Mouse (Mus musculus) hindbrain, postnatal 0 days (tissue): ENCODE results near the gene Il1rl1. TPM values are rescaled to one million over a fixed set of nuclear protein-coding genes. Genes with fewer than 3 reads are reported as not detected.

ENCODE experiments used
- ATAC-seq: fragments of 200-750 bp; cut with Nextera tagmentation; 2 replicates; pipeline ENCODE4 v1.8.0; 2017; ENCODE audit warnings: mild to moderate bottlenecking, moderate TSS enrichment, moderate library complexity
- DNase-seq: peaks from one replicate; pipeline ENCODE4 v3.0.0-alpha.2; 2015; ENCODE audit warnings: low spot score
- H3K27ac ChIP-seq: fragments of 300-500 bp; sonication (generic); 2 replicates; pipeline ENCODE4 v1.5.1; 2014; ENCODE audit warnings: mild to moderate bottlenecking
- H3K27me3 ChIP-seq: fragments of 300-500 bp; sonication (generic); 2 replicates; pipeline ENCODE4 v1.6.1; 2014; ENCODE audit warnings: low read length, mixed read lengths; ENCODE audit not compliant: insufficient read depth
- H3K36me3 ChIP-seq: fragments of 300-500 bp; sonication (generic); 2 replicates; pipeline ENCODE4 v1.6.1; 2014; ENCODE audit warnings: low read length, mixed read lengths; ENCODE audit not compliant: insufficient read depth
- H3K4me1 ChIP-seq: fragments of 300-500 bp; sonication (generic); 2 replicates; pipeline ENCODE4 v1.6.1; 2014; ENCODE audit warnings: antibody characterized with exemption, low read length, mixed read lengths; ENCODE audit not compliant: insufficient read depth
- H3K4me2 ChIP-seq: fragments of 300-500 bp; sonication (generic); 2 replicates; pipeline ENCODE4 v1.6.1; 2014; ENCODE audit warnings: low read depth, mild to moderate bottlenecking, low read length, moderate library complexity, mixed read lengths
- H3K4me3 ChIP-seq: fragments of 300-500 bp; sonication (generic); 2 replicates; pipeline ENCODE4 v1.5.1; 2014; ENCODE audit warnings: low read length
- H3K9ac ChIP-seq: fragments of 300-500 bp; sonication (generic); replicated peaks from 2 replicates; pipeline ENCODE4 v1.6.1; 2014; ENCODE audit warnings: mild to moderate bottlenecking, low read length, moderate library complexity, mixed read lengths
- H3K9me3 ChIP-seq: fragments of 300-500 bp; sonication (generic); 2 replicates; pipeline ENCODE4 v1.6.1; 2016; ENCODE audit warnings: low read length, mixed read lengths
- CTCF ChIP-seq: IDR thresholded peaks from 2 replicates; pipeline ENCODE4 v1.5.1; 2016; ENCODE audit warnings: antibody characterized with exemption, control low read depth, low read depth
- WGBS: fragments of 180-500 bp; shearing (Covaris S2); extraction: QIAGEN DNeasy Blood & Tissue Kit; methylation state at CpG from one replicate; pipeline ENCODE4 v1.1.7; 2014; 5-methylcytosine and 5-hydroxymethylcytosine counted together
- polyA plus RNA-seq: library from polyadenylated mRNA; unstranded; fragments of >200 nt; fragmentation: Nextera tagmentation; extraction: Ambion mirVana; gene quantifications from 2 replicates; pipeline ENCODE4 v1.2.1, GENCODE M21; 2015
- total RNA-seq: library from RNA; depleted of rRNA; stranded (reverse); fragments of >200 nt; gene quantifications from 2 replicates; pipeline ENCODE4 v1.2.3, GENCODE M21; 2014

Gene Il1rl1
- total and polyA plus RNA-seq, 2 experiments from 2014 or later: 0.09 to 0.10 TPM

DNA sequence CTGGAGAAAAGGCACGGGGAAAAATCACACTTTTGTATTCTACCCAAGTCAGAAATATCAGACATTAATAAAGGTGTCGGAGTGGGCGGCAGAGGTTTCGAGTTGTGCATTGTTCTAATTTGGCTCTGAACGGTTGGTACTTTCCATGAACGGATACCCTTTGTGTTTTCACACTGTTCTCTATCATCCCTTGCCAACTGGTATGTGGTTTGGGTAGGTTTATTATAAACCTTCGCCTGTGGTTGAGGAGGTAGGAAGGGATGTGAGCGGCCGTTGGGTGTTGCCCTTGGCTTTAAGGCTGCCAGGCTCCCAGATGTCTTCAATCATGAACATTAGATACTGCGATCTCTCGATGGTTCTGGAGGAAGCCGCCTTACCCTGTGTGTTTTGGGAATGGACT, 40.5 kb downstream of the Il1rl1 start:
- Histone ChIP-seq H3K27ac (no peak overlapping the region), H3K9ac (no peak overlapping the region), H3K9me3 (no peaks in the 10 kb centered on the region), H3K36me3 (no peaks in the 10 kb centered on the region), H3K4me3 (no peak overlapping the region), H3K4me2 (no peak overlapping the region), H3K27me3 (no peaks in the 10 kb centered on the region), H3K4me1 (no peaks in the 10 kb centered on the region)
- ATAC-seq (no peak), DNase-seq (no peak)
- WGBS: 89% methylated on average over 12 of the region's 12 CpGs
- TF ChIP-seq CTCF: no peak

DNA sequence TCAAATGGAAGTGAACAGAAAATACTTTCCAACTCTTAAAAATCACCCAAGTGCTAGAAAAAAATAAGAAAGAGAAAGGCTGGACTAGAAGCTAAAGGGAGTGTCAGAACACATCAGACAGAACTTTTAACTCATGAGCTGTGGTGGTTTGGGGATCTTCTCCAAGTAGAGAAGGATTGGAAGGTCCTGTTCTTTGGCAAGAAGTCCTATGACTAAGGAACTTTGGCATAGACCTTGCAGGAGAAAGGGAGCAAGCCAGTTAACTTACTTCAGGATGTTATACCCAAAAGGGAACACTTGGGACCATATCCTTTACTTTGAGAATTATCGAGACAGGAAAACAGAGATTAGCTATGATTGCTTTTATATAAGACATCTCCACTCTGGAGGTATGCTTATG, 43.0 kb downstream of the Il1rl1 start:
- no peaks in the 10 kb centered on the region for H3K4me1 ChIP-seq
- no peak overlapping the region for H3K27ac ChIP-seq
- no peak for DNase-seq
- H3K4me2 ChIP-seq: no peak overlapping the region
- no peak overlapping the region for H3K9ac ChIP-seq
- WGBS: 95% methylated on average over 1 of the region's 1 CpGs
- no peak for TF ChIP-seq CTCF
- no peak for ATAC-seq
- no peak overlapping the region for H3K4me3 ChIP-seq
- H3K27me3 ChIP-seq: no peaks in the 10 kb centered on the region
- H3K36me3 ChIP-seq: no peaks in the 10 kb centered on the region
- H3K9me3 ChIP-seq: no peaks in the 10 kb centered on the region

DNA sequence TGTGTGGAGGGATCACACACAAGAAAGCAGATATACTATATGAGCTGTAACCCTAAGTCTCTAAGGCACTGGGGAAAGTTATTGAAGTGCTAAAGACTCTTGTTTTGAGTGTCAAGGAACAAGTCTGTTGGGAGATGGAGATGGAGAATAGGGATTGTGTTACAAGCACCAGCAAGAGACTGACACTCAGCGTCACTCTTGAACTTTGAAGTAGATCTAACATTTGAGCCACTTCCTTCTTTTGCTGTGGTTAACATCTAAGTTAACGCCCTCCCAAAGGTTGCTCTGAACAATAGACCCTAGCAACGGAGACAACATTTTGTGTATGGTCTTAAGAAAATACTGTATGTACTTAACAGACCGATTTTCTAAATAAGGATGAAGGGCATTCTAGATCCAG, 44.3 kb downstream of the Il1rl1 start:
- Histone ChIP-seq H3K4me2 (no peak overlapping the region), H3K36me3 (no peaks in the 10 kb centered on the region), H3K27ac (no peak overlapping the region), H3K9me3 (no peaks in the 10 kb centered on the region), H3K27me3 (no peaks in the 10 kb centered on the region), H3K9ac (no peak overlapping the region), H3K4me3 (no peak overlapping the region), H3K4me1 (no peaks in the 10 kb centered on the region)
- ATAC-seq (no peak), DNase-seq (no peak)
- 87% methylated on average over 4 of the region's 4 CpGs for WGBS
- no peak for TF ChIP-seq CTCF

DNA sequence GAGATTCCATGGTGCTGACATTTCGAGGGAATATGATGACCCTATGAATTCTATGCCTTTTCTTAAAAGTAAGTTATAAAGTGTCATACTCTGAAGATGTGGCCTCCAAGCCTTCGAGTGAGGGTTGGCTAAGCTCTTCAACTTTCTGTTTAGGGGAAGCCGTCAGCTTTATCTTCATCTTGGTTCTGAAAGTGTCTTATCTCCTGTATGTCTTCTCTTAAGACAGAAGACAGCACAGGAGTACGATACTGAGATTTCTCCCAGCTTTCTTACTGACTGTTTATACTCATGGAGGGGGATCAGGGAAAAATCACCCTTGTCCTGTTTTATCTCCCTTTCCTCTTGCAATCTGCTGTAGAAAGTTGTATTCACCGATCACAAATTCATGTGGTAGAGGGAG, 45.0 kb downstream of the Il1rl1 start:
- H3K27ac ChIP-seq: no peak overlapping the region
- no peaks in the 10 kb centered on the region for H3K4me1 ChIP-seq
- ATAC-seq: no peak
- no peaks in the 10 kb centered on the region for H3K36me3 ChIP-seq
- no peaks in the 10 kb centered on the region for H3K9me3 ChIP-seq
- 90% methylated on average over 5 of the region's 5 CpGs for WGBS
- H3K9ac ChIP-seq: no peak overlapping the region
- no peak overlapping the region for H3K4me3 ChIP-seq
- no peak for TF ChIP-seq CTCF
- H3K4me2 ChIP-seq: no peak overlapping the region
- no peak for DNase-seq
- H3K27me3 ChIP-seq: no peaks in the 10 kb centered on the region

DNA sequence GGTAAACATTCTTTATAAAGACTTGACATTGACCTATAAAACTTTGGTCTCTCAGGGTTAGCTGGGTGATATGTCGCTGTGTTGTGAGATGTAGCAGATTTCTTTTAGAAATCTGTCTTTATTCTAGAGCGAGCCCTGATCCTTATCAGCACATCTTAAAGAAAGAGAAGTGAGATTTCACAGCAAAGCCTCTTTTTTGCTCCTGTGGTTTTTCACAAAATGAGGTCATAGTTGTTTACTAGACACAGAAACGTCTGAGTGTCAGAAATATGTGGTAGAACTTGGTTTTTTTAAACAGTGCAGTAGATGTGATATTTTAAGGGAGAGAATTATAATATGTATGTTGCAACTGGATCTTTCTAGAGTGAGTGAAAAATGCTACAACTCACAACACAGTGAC, 46.3 kb downstream of the Il1rl1 start:
- TF ChIP-seq CTCF: no peak
- H3K4me3 ChIP-seq: no peak overlapping the region
- no peak overlapping the region for H3K27ac ChIP-seq
- no peak overlapping the region for H3K4me2 ChIP-seq
- DNase-seq (no peak), ATAC-seq (no peak)
- no peaks in the 10 kb centered on the region for H3K9me3 ChIP-seq
- no peaks in the 10 kb centered on the region for H3K36me3 ChIP-seq
- no peak overlapping the region for H3K9ac ChIP-seq
- no peaks in the 10 kb centered on the region for H3K27me3 ChIP-seq
- H3K4me1 ChIP-seq: no peaks in the 10 kb centered on the region
- 63% methylated on average over 3 of the region's 3 CpGs for WGBS

DNA sequence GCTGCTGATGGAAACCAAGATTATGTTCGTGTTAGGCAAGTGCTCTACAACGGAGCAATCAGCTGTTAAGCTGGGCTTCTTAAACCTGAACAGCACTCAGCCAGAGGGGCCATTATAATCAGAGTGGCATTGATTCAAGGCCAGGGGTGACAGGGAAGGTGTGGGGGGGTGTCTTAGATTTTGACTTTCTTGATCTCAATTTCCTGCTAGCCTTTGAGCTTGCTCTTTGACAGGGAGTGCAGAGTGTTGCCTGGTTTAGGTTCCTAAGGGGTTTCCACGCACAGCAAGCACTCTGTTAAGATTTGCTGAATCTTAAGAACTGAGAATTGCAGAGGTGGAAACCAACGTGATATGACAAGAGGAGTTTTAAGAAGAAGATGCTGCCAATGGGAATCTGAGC, 47.4 kb downstream of the Il1rl1 start:
- DNase-seq (no peak), ATAC-seq (no peak)
- no peak overlapping the region for H3K9ac ChIP-seq
- TF ChIP-seq CTCF: no peak
- H3K36me3 ChIP-seq: no peaks in the 10 kb centered on the region
- no peak overlapping the region for H3K4me2 ChIP-seq
- no peak overlapping the region for H3K27ac ChIP-seq
- 70% methylated on average over 4 of the region's 4 CpGs for WGBS
- no peaks in the 10 kb centered on the region for H3K4me1 ChIP-seq
- H3K9me3 ChIP-seq: no peaks in the 10 kb centered on the region
- H3K27me3 ChIP-seq: no peaks in the 10 kb centered on the region
- no peak overlapping the region for H3K4me3 ChIP-seq

DNA sequence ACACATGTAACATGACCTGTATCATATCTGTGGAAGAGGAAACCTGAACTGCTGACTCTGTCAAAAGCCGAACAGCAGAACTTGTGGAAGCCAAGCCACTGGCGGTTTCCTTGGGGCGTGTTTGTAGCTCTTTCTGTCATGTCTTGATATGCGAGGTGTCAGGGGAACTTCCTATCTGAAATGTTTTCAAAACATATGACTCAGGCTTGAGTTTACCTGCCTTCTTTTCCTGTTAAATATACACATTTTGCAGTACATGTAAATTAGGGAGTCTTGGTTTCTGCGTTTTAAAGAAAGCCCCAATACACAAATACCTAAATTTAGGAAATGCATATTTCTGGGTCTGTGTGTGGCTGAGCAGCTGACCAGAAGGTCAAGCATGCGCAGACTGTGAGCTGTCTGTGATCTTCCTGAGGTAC, 50.1 kb downstream of the Il1rl1 start:
- WGBS: 82% methylated on average over 6 of the region's 6 CpGs
- H3K4me3 ChIP-seq: no peak overlapping the region
- TF ChIP-seq CTCF: no peak

More for the DNA sequence above, 50.1 kb downstream of the Il1rl1 start:
- Histone ChIP-seq H3K9ac (no peak overlapping the region), H3K9me3 (no peaks in the 10 kb centered on the region), H3K4me2 (no peak overlapping the region), H3K36me3 (no peaks in the 10 kb centered on the region), H3K4me1 (no peaks in the 10 kb centered on the region), H3K27ac (no peak overlapping the region), H3K27me3 (no peaks in the 10 kb centered on the region)
- no peak for ATAC-seq
- no peak for DNase-seq
